ENCODE assay signal across 20 mouse cellular contexts in genomic region chr6:34867301-34867994, GRCm38 (mm10). TPM values are rescaled to one million over a fixed set of nuclear protein-coding genes. Genes with fewer than 3 reads are reported as not detected.
DNase-seq lines count a peak whose midpoint lies in the region; ATAC-seq and TF ChIP-seq lines count a peak whose summit lies in the region.
"Had no signal": no experiment of that assay in that cellular context is flagged by ENCODE, and none has a peak within 500 bp of the region (broad histone marks: within the 10 kb centered on the region; RNA-seq: fewer than 3 reads in every experiment).

No protein-coding gene starts in this region.

- 57% methylated on average over 16 of the region's 16 CpGs for WGBS in heart, adult 2 months
- WGBS in lung, postnatal 0 days, result 79% methylated on average over 16 of the region's 16 CpGs
- 78% methylated on average over 16 of the region's 16 CpGs for WGBS in embryonic facial prominence, embryonic 10.5 days
- WGBS in macrophage (ENCODE audit: missing documents), result 71% methylated on average over 16 of the region's 16 CpGs
- WGBS in forebrain, postnatal 0 days, result 81% methylated on average over 16 of the region's 16 CpGs

- TF ChIP-seq POLR2A in heart, adult 2 months (IDR thresholded peaks at IDR 0.05; ENCODE audit: insufficient read depth, low read depth, low read length), result no peak

- no peaks in the 10 kb centered on the region for H3K9me3 ChIP-seq in lung, postnatal 0 days (ENCODE audit: low read length)
- H3K9me3 ChIP-seq in embryonic facial prominence, embryonic 10.5 days, result no peaks in the 10 kb centered on the region
- H3K9me3 ChIP-seq in forebrain, postnatal 0 days (ENCODE audit: low read length), result no peaks in the 10 kb centered on the region

- H3K36me3 ChIP-seq in heart, adult 2 months (ENCODE audit: control insufficient read depth, insufficient read depth, low read length), result peaks cover 7% of the 10 kb centered on the region
- no peaks in the 10 kb centered on the region for H3K36me3 ChIP-seq in lung, postnatal 0 days (ENCODE audit: insufficient read depth, low read length)
- no peaks in the 10 kb centered on the region for H3K36me3 ChIP-seq in embryonic facial prominence, embryonic 10.5 days (replicated peaks)
- peaks cover 18% of the 10 kb centered on the region; the same call in 1 of the 2 replicates for H3K36me3 ChIP-seq in macrophage (ENCODE audit: inconsistent target)
- no peaks in the 10 kb centered on the region for H3K36me3 ChIP-seq in forebrain, postnatal 0 days (ENCODE audit: insufficient read depth)

- peak overlapping the region; percentile 42 for H3K4me3 ChIP-seq in heart, adult 2 months
- no peak overlapping the region for H3K4me3 ChIP-seq in lung, postnatal 0 days (ENCODE audit: low read depth, low read length)
- H3K4me3 ChIP-seq in embryonic facial prominence, embryonic 10.5 days, result no peak overlapping the region
- H3K4me3 ChIP-seq in macrophage (ENCODE audit: inconsistent target), result no peak overlapping the region
- no peak overlapping the region for H3K4me3 ChIP-seq in forebrain, postnatal 0 days (ENCODE audit: low read depth, low read length)

- no peak for TF ChIP-seq CTCF in heart, adult 2 months (IDR thresholded peaks at IDR 0.05)
- TF ChIP-seq CTCF in lung, postnatal 0 days (IDR thresholded peaks at IDR 0.05), result no peak
- no peak for TF ChIP-seq CTCF in forebrain, postnatal 0 days (IDR thresholded peaks at IDR 0.05; ENCODE audit: low read depth)

- H3K79me2 ChIP-seq in heart, adult 2 months (replicated peaks; ENCODE audit: control insufficient read depth, insufficient read depth, low read length), result no peaks in the 10 kb centered on the region
- peaks cover 82% of the 10 kb centered on the region for H3K79me2 ChIP-seq in macrophage (ENCODE audit: inconsistent target)

- H3K4me2 ChIP-seq in lung, postnatal 0 days (replicated peaks; ENCODE audit: low read depth, low read length), result peak overlapping the region; percentile 1; the same call in 1 of the 2 replicates
- no peak overlapping the region for H3K4me2 ChIP-seq in forebrain, postnatal 0 days (ENCODE audit: low read depth)
- H3K4me2 ChIP-seq: lung, embryonic 14.5 days had no signal

- ATAC-seq in lung, postnatal 0 days, result no peak
- ATAC-seq in forebrain, postnatal 0 days, result no peak

- H3K27me3 ChIP-seq in heart, adult 2 months (ENCODE audit: control insufficient read depth, insufficient read depth, low read length), result no peaks in the 10 kb centered on the region
- no peaks in the 10 kb centered on the region for H3K27me3 ChIP-seq in lung, postnatal 0 days (replicated peaks; ENCODE audit: insufficient read depth, low read length)
- H3K27me3 ChIP-seq in embryonic facial prominence, embryonic 10.5 days (replicated peaks; ENCODE audit: low read depth, poor library complexity, severe bottlenecking), result no peaks in the 10 kb centered on the region
- no peaks in the 10 kb centered on the region for H3K27me3 ChIP-seq in forebrain, postnatal 0 days (ENCODE audit: insufficient read depth, low read length)

- H3K4me1 ChIP-seq in heart, adult 2 months (ENCODE audit: control insufficient read depth, insufficient read depth, low read length), result peaks cover 30% of the 10 kb centered on the region
- peaks cover 51% of the 10 kb centered on the region for H3K4me1 ChIP-seq in lung, postnatal 0 days (ENCODE audit: insufficient read depth, low read depth, low read length)
- H3K4me1 ChIP-seq in embryonic facial prominence, embryonic 10.5 days, result peaks cover 46% of the 10 kb centered on the region
- H3K4me1 ChIP-seq in forebrain, postnatal 0 days (ENCODE audit: insufficient read depth), result no peaks in the 10 kb centered on the region

- DNase-seq in heart, adult 2 months, result peak in 1 of 2 experiments; percentile 38
- DNase-seq in heart, adult 9 months (ENCODE audit: low spot score in 2 of 2), result no peak
- DNase-seq in lung, postnatal 0 days (ENCODE audit: low spot score), result no peak
- no peak for DNase-seq in lung, adult 18-20 months
- DNase-seq in embryonic facial prominence, embryonic 10.5 days (ENCODE audit: low spot score), result no peak
- no peak for DNase-seq in T-cell, adult 2 months (ENCODE audit: low spot score)
- DNase-seq in forebrain, postnatal 0 days, result no peak
- DNase-seq: cerebellum, adult 9-11 months; lung, embryonic 14.5 days; right cerebral cortex, adult 18-20 months had no signal

- peak overlapping the region; percentile 68 for H3K9ac ChIP-seq in heart, adult 2 months (ENCODE audit: low read depth, low read length)
- H3K9ac ChIP-seq in lung, postnatal 0 days (replicated peaks; ENCODE audit: low read depth), result no peak overlapping the region
- H3K9ac ChIP-seq in forebrain, postnatal 0 days, result no peak overlapping the region
- H3K9ac ChIP-seq: lung, embryonic 14.5 days had no signal

- peak overlapping the region; percentile 97 for H3K27ac ChIP-seq in heart, adult 2 months
- H3K27ac ChIP-seq in lung, postnatal 0 days (ENCODE audit: low read length), result peak overlapping the region; percentile 95
- H3K27ac ChIP-seq in embryonic facial prominence, embryonic 10.5 days (replicated peaks), result peak overlapping the region; percentile 57
- H3K27ac ChIP-seq in macrophage, result peak overlapping the region; percentile 99
- no peak overlapping the region for H3K27ac ChIP-seq in forebrain, postnatal 0 days (ENCODE audit: low read depth, low read length)

- TF ChIP-seq EP300 in heart, adult 2 months (IDR thresholded peaks at IDR 0.05; ENCODE audit: insufficient read depth, low read depth, low read length), result no peak
- TF ChIP-seq EP300 in lung, postnatal 0 days (IDR thresholded peaks at IDR 0.05), result no peak

- intact Hi-C loops in heart, adult 2 months (cut with DNase I), result no loop called here

RNA-seq across cellular contexts. Expression of gene Tmem140, which starts 4.5 kb away (rescaled TPM):
- total RNA-seq in heart, adult 2 months (2021), result 10 to 100 TPM; 22.9 TPM
- 18.2 and 23.5 TPM in 2 replicates for polyA plus RNA-seq in heart, adult 2 months (2012; rRNA removed)
- 30.6 and 34.9 TPM in 2 replicates for polyA plus RNA-seq in lung, postnatal 0 days (2015; fragmentation: Nextera tagmentation; extraction: Ambion mirVana)
- 1.8 and 1.9 TPM in 2 replicates for polyA plus RNA-seq in embryonic facial prominence, embryonic 10.5 days (2016; fragmentation: Nextera tagmentation; extraction: Ambion mirVana)
- total RNA-seq in macrophage (2018; cell fraction: chromatin; rRNA removed), result 100 to 1,000 TPM in 11 of 26 experiments, 10 to 100 TPM in 15; 18.5 to 254 (median 80.7) TPM
- total RNA-seq in macrophage (2018; cell fraction: cytosol; rRNA removed), result 100 to 1,000 TPM in 18 of 26 experiments, 10 to 100 TPM in 8; 39.9 to 208 (median 143) TPM
- 100 to 1,000 TPM in 16 of 26 experiments, 10 to 100 TPM in 10; 39.3 to 284 (median 118) TPM for total RNA-seq in macrophage (2018; cell fraction: nucleus; rRNA removed)
- 41.8 to 184 TPM (median 113 TPM) in 3 replicates for polyA plus RNA-seq in macrophage (2018)
- total RNA-seq in forebrain, postnatal 0 days (2014; rRNA removed), result 1.6 and 7.3 TPM in 2 replicates
- 0.45 and 0.48 TPM in 2 replicates for polyA plus RNA-seq in forebrain, postnatal 0 days (2015; fragmentation: Nextera tagmentation; extraction: Ambion mirVana)

RNA-seq across cellular contexts. Expression of gene Cyren, which starts 10.4 kb away (rescaled TPM):
- total RNA-seq in heart, adult 2 months (2021), result 1 to 10 TPM; 3.5 to 5.5 TPM
- 5.8 and 6.2 TPM in 2 replicates for polyA plus RNA-seq in heart, adult 2 months (2012; rRNA removed)
- polyA plus RNA-seq in lung, postnatal 0 days (2015; fragmentation: Nextera tagmentation; extraction: Ambion mirVana), result 12.6 and 13.8 TPM in 2 replicates
- 18.9 and 19.2 TPM in 2 replicates for polyA plus RNA-seq in embryonic facial prominence, embryonic 10.5 days (2016; fragmentation: Nextera tagmentation; extraction: Ambion mirVana)
- 100 to 1,000 TPM in 2 of 26 experiments, 10 to 100 TPM in 21, 1 to 10 TPM in 3; 6.2 to 128 (median 19.9) TPM for total RNA-seq in macrophage (2018; cell fraction: chromatin; rRNA removed)
- 1 to 10 TPM; 1.7 to 4.5 (median 3.0) TPM for total RNA-seq in macrophage (2018; cell fraction: cytosol; rRNA removed)
- 100 to 1,000 TPM in 1 of 26 experiments, 10 to 100 TPM in 21, 1 to 10 TPM in 4; 3.3 to 115 (median 18.1) TPM for total RNA-seq in macrophage (2018; cell fraction: nucleus; rRNA removed)
- polyA plus RNA-seq in macrophage (2018), result 3.3 to 10.6 TPM (median 4.3 TPM) in 3 replicates
- 5.7 and 6.3 TPM in 2 replicates for total RNA-seq in forebrain, postnatal 0 days (2014; rRNA removed)
- 4.5 and 5.0 TPM in 2 replicates for polyA plus RNA-seq in forebrain, postnatal 0 days (2015; fragmentation: Nextera tagmentation; extraction: Ambion mirVana)

RNA-seq across cellular contexts. Expression of gene Wdr91, which starts 43.2 kb away (rescaled TPM):
- 10 to 100 TPM; 12.7 to 13.4 TPM for total RNA-seq in heart, adult 2 months (2021)
- polyA plus RNA-seq in heart, adult 2 months (2012; rRNA removed), result 8.1 and 13.3 TPM in 2 replicates
- 19.9 and 21.1 TPM in 2 replicates for polyA plus RNA-seq in lung, postnatal 0 days (2015; fragmentation: Nextera tagmentation; extraction: Ambion mirVana)
- 11.9 and 13.2 TPM in 2 replicates for polyA plus RNA-seq in embryonic facial prominence, embryonic 10.5 days (2016; fragmentation: Nextera tagmentation; extraction: Ambion mirVana)
- total RNA-seq in macrophage (2018; cell fraction: chromatin; rRNA removed), result 100 to 1,000 TPM; 229 to 803 (median 498) TPM
- 100 to 1,000 TPM in 23 of 26 experiments, 10 to 100 TPM in 3; 87.0 to 154 (median 126) TPM for total RNA-seq in macrophage (2018; cell fraction: cytosol; rRNA removed)
- total RNA-seq in macrophage (2018; cell fraction: nucleus; rRNA removed), result 100 to 1,000 TPM; 124 to 721 (median 374) TPM
- 86.6 to 195 TPM (median 145 TPM) in 3 replicates for polyA plus RNA-seq in macrophage (2018)
- 28.4 and 37.3 TPM in 2 replicates for total RNA-seq in forebrain, postnatal 0 days (2014; rRNA removed)
- 11.8 and 14.6 TPM in 2 replicates for polyA plus RNA-seq in forebrain, postnatal 0 days (2015; fragmentation: Nextera tagmentation; extraction: Ambion mirVana)

RNA-seq across cellular contexts. Expression of gene Stra8, which starts 52.5 kb away (rescaled TPM):
- total RNA-seq in heart, adult 2 months (2021), result not detected
- polyA plus RNA-seq in heart, adult 2 months (2012; rRNA removed), result not detected in 2 replicates
- polyA plus RNA-seq in lung, postnatal 0 days (2015; fragmentation: Nextera tagmentation; extraction: Ambion mirVana), result 0.10 TPM in 1 of 2 replicates, not detected in the other
- 0.12 TPM in 1 of 2 replicates, not detected in the other for polyA plus RNA-seq in embryonic facial prominence, embryonic 10.5 days (2016; fragmentation: Nextera tagmentation; extraction: Ambion mirVana)
- total RNA-seq in macrophage (2018; cell fraction: chromatin; rRNA removed), result not detected
- total RNA-seq in macrophage (2018; cell fraction: cytosol; rRNA removed), result not detected
- total RNA-seq in macrophage (2018; cell fraction: nucleus; rRNA removed), result not detected
- polyA plus RNA-seq in macrophage (2018), result not detected in 3 replicates
- total RNA-seq in forebrain, postnatal 0 days (2014; rRNA removed), result not detected in 2 replicates
- polyA plus RNA-seq in forebrain, postnatal 0 days (2015; fragmentation: Nextera tagmentation; extraction: Ambion mirVana), result not detected in 2 replicates
- total RNA-seq: gastrocnemius, postnatal 36 days; heart, postnatal 25 days; left cerebral cortex, adult 18-20 months; midbrain, postnatal 0 days; neutrophil, adult 5-6 weeks had no signal
- polyA plus RNA-seq: brain, embryonic 14.5 days; C2C12; embryonic facial prominence, embryonic 11.5 days; kidney, postnatal 0 days; lung, embryonic 14.5 days; midbrain, postnatal 0 days had no signal
